Mouse (Mus musculus): ENCODE measurements around the gene Zfp446. TPM values are rescaled to one million over a fixed set of nuclear protein-coding genes. Genes with fewer than 3 reads are reported as not detected.
A peak's percentile ranks its signal among the peaks of the same experiment; 100 is the strongest.

The Zfp446 gene
- polyA plus RNA-seq, 1 experiment from 2014 or later, result 2.5 TPM

DNA sequence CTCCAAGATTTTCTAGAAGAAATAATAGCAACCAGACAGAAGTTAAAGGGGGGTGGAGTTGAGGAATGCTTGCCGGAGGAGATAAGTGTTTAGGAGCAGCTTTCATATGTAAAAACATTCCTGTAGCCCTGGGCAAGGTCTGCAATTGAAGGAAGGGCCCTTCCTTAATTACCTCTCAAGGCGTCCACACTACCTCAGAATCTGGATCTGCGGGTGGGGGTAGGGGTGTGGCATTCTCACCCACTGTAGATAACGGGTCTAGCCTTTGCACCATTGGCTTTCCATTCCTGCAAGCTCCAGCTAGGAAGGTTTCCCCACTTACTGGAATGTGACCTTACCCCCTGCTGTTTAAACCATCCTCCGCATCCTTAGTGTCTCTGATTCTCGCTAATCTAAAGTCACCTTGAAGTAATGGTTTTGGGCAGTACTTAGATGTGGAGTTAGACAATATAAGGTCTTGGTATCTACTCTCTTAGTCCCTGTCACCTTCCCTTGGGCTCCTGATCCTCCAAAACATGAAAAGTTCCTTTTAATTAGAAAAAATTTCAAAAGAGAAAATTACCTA lies 36.7 kb downstream of the Zfp446 start:
- no peak for ATAC-seq
- Histone ChIP-seq H3K27ac (ENCODE audit: low read depth, low read length) (no peak overlapping the region), H3K4me3 (ENCODE audit: low read depth, low read length) (no peak overlapping the region)

DNA sequence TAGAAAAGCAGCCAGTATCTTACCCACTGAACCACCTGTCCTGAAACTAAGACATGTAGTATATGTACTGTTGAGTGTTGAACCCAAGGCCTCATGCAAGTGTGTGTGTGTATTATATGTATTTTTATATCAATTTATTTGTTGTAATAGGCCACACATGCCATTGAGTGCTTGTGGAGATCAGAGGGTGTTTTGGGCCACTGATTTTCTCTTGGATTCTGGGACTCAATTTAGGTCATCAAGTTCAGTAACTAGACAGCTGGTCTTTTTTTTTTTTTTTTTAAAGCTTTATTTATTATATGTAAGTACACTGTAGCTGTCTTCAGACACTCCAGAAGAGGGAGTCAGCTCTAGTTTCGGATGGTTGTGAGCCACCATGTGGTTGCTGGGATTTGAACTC lies 37.6 kb downstream of the Zfp446 start:
- ATAC-seq, result no peak
- Histone ChIP-seq H3K9ac (ENCODE audit: low read depth, low read length) (no peak overlapping the region), H3K27ac (ENCODE audit: low read depth, low read length) (no peak overlapping the region), H3K9me3 (ENCODE audit: control insufficient read depth) (no peaks in the 10 kb centered on the region), H3K27me3 (replicated peaks; ENCODE audit: control insufficient read depth, insufficient read depth, low read length) (no peaks in the 10 kb centered on the region), H3K4me2 (replicated peaks; ENCODE audit: low read depth) (no peak overlapping the region), H3K36me3 (ENCODE audit: control insufficient read depth, insufficient read depth) (no peaks in the 10 kb centered on the region), H3K4me1 (replicated peaks; ENCODE audit: control insufficient read depth, insufficient read depth, low read length) (no peaks in the 10 kb centered on the region), H3K4me3 (ENCODE audit: low read depth, low read length) (no peak overlapping the region)
- 75% methylated on average over 1 of the region's 1 CpGs for WGBS
- TF ChIP-seq CTCF (IDR thresholded peaks at IDR 0.05; ENCODE audit: low read depth), result no peak

More for the DNA sequence above, 36.7 kb downstream of the Zfp446 start:
- Histone ChIP-seq H3K9ac (ENCODE audit: low read depth, low read length) (no peak overlapping the region), H3K27me3 (replicated peaks; ENCODE audit: control insufficient read depth, insufficient read depth, low read length) (no peaks in the 10 kb centered on the region), H3K9me3 (ENCODE audit: control insufficient read depth) (no peaks in the 10 kb centered on the region), H3K36me3 (ENCODE audit: control insufficient read depth, insufficient read depth) (no peaks in the 10 kb centered on the region), H3K4me1 (replicated peaks; ENCODE audit: control insufficient read depth, insufficient read depth, low read length) (no peaks in the 10 kb centered on the region), H3K4me2 (replicated peaks; ENCODE audit: low read depth) (no peak overlapping the region)
- WGBS, result 28% methylated on average over 6 of the region's 6 CpGs
- no peak for TF ChIP-seq CTCF (IDR thresholded peaks at IDR 0.05; ENCODE audit: low read depth)

DNA sequence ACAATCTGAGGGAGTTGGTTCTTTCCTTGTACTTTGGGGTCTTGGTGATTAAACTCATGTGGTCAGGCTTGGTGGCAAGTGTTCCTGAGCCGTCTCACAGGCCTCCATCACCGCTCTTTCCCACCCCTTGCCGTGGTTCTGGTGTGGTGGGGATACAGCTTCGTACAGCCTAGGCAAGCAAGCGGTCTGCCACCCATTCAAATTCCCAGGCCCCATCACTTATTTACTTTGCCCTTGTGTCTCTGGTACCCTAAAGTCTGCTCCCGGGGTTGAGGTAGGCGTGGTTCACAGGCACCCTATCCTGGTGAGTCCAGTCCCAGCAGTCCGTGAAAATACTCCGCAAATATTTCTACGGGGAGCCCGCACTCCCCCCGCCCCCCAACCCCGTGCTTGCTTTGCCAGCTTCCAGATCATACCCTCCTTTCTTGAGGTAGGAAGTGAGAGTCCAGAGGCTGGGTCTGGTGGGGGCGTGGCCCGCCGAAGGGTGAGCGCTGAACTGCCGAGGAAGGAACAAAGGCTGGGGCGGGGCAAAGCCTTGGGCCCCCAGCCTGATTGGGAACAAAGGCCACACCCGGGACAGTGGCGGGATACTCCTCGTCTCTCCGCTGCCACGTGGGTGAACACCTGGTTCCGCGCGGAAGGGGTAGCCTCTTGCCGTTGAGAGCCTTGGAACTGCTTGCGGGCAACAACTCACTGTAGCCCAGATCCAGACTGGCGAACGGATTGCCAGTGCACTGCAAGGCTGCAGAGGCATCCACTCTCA lies 45.3 kb downstream of the Zfp446 start:
- Histone ChIP-seq H3K27me3 (replicated peaks; ENCODE audit: control insufficient read depth, insufficient read depth, low read length) (no peaks in the 10 kb centered on the region), H3K27ac (ENCODE audit: low read depth, low read length) (no peak overlapping the region), H3K4me3 (ENCODE audit: low read depth, low read length) (peak overlapping the region; percentile 73), H3K36me3 (ENCODE audit: control insufficient read depth, insufficient read depth) (peaks cover 12% of the 10 kb centered on the region), H3K9me3 (ENCODE audit: control insufficient read depth) (no peaks in the 10 kb centered on the region), H3K4me2 (replicated peaks; ENCODE audit: low read depth) (peak overlapping the region; percentile 82), H3K4me1 (replicated peaks; ENCODE audit: control insufficient read depth, insufficient read depth, low read length) (no peaks in the 10 kb centered on the region), H3K9ac (ENCODE audit: low read depth, low read length) (peak overlapping the region; percentile 83; the same call in 1 of the 2 replicates)
- TF ChIP-seq CTCF (IDR thresholded peaks at IDR 0.05; ENCODE audit: low read depth), result no peak
- WGBS, result 5% methylated on average over 31 of the region's 31 CpGs
- peak; percentile 64 for ATAC-seq

DNA sequence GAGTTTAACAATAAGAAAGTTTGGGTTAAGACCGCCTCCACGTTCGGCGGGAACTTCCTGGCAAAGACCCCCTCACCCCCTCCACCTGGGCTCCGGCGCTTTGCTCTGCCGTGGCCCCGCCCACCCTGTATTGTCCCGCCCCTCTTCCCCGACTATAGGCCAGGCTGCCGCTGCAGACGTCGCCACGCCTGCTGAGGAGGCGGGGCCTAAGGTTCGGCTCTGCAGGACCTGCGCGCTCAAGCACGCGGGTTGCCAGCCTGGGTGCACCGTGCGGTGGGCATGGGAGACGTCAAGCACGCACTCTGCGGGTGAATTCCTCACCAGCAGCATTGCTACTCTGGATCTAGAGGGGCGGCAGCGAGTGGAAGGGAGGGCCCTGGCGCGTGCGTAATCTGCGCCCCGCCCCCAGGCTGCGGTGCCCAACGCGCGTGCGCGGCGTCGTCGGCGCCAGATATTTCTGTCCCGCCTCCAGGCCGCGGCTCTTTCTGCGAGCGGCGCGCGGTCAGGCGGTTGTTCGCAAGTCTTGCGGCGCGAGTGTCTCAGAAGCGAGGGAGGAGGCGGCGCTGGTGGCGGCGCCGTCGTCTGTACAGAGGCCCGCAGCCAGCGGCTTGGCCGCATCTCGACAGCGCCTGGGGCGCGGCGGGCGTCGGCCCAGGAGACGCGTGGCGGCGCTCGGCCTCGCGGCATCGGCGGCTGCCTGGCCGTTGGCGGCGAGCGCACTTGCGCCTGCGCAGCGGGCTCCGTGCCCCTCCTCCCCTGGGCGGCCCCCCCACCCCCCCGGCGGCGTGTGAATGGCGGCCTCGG lies 46.5 kb downstream of the Zfp446 start:
- peak; percentile 16 for TF ChIP-seq CTCF (IDR thresholded peaks at IDR 0.05; ENCODE audit: low read depth)
- under 1% methylated on average over 79 of the region's 95 CpGs for WGBS
- peak; percentile 83 for ATAC-seq
- Histone ChIP-seq H3K4me2 (replicated peaks; ENCODE audit: low read depth) (peak overlapping the region; percentile 82), H3K27ac (ENCODE audit: low read depth, low read length) (peak overlapping the region; percentile 97), H3K36me3 (ENCODE audit: control insufficient read depth, insufficient read depth) (peaks cover 24% of the 10 kb centered on the region), H3K27me3 (replicated peaks; ENCODE audit: control insufficient read depth, insufficient read depth, low read length) (no peaks in the 10 kb centered on the region), H3K4me1 (replicated peaks; ENCODE audit: control insufficient read depth, insufficient read depth, low read length) (no peaks in the 10 kb centered on the region), H3K9me3 (ENCODE audit: control insufficient read depth) (no peaks in the 10 kb centered on the region), H3K9ac (ENCODE audit: low read depth, low read length) (peak overlapping the region; percentile 83), H3K4me3 (ENCODE audit: low read depth, low read length) (peak overlapping the region; percentile 73)

DNA sequence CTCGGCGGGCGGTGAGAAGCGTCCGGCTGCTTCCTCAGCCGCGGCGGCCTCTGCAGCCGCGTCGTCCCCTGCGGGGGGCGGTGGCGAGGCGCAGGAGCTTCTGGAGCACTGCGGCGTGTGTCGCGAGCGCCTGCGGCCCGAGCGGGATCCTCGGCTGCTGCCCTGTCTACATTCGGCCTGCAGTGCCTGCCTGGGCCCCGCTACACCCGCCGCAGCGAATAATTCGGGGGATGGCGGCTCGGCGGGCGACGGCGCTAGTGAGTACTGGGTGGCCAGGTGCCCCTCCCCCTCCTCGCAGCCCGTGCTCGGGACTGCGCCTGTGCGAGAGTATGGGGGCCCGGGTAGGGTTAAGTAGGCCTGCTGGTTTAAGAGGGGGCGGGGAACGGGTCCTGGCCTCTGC lies 47.2 kb downstream of the Zfp446 start:
- Histone ChIP-seq H3K4me3 (ENCODE audit: low read depth, low read length) (peak overlapping the region; percentile 73), H3K9me3 (ENCODE audit: control insufficient read depth) (no peaks in the 10 kb centered on the region), H3K4me1 (replicated peaks; ENCODE audit: control insufficient read depth, insufficient read depth, low read length) (no peaks in the 10 kb centered on the region), H3K27ac (ENCODE audit: low read depth, low read length) (peak overlapping the region; percentile 97), H3K9ac (ENCODE audit: low read depth, low read length) (peak overlapping the region; percentile 83), H3K36me3 (ENCODE audit: control insufficient read depth, insufficient read depth) (peaks cover 31% of the 10 kb centered on the region), H3K4me2 (replicated peaks; ENCODE audit: low read depth) (peak overlapping the region; percentile 82), H3K27me3 (replicated peaks; ENCODE audit: control insufficient read depth, insufficient read depth, low read length) (no peaks in the 10 kb centered on the region)
- WGBS, result under 1% methylated on average over 27 of the region's 44 CpGs
- ATAC-seq, result peak; percentile 35
- peak; percentile 63 for TF ChIP-seq CTCF (IDR thresholded peaks at IDR 0.05; ENCODE audit: low read depth)

DNA sequence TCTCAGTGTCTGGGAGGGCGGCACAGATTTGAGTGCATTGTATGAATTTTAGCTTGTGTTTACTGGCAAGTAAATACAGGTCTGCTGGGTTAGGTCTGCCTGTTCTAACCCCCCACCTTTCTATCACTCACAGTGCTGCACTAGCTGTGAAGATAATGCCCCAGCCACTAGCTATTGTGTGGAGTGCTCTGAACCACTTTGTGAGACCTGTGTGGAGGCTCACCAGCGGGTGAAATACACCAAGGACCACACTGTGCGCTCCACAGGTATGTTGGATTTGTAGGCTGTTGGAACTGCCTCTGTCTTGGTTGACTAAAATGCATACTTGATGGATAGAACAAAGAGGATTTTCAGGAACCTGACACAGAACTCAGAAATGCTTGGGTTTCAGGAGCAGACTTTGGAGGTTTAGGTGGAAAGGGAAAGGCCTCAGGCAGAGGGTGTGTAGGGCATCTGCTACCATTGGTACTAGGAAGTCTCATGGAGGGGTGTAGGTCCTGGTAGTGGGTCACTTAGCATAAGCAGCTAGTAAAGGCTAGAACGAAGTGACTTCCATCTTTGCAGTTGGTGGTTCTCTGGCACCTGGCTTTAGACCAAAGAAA lies 48.0 kb downstream of the Zfp446 start:
- peak overlapping the region; percentile 82 for H3K4me2 ChIP-seq (replicated peaks; ENCODE audit: low read depth)
- H3K9ac ChIP-seq (ENCODE audit: low read depth, low read length), result peak overlapping the region; percentile 83; the same call in 1 of the 2 replicates
- no peaks in the 10 kb centered on the region for H3K27me3 ChIP-seq (replicated peaks; ENCODE audit: control insufficient read depth, insufficient read depth, low read length)
- 16% methylated on average over 4 of the region's 4 CpGs for WGBS
- no peak for TF ChIP-seq CTCF (IDR thresholded peaks at IDR 0.05; ENCODE audit: low read depth)
- no peak overlapping the region for H3K27ac ChIP-seq (ENCODE audit: low read depth, low read length)
- ATAC-seq, result no peak
- H3K4me1 ChIP-seq (replicated peaks; ENCODE audit: control insufficient read depth, insufficient read depth, low read length), result no peaks in the 10 kb centered on the region
- H3K36me3 ChIP-seq (ENCODE audit: control insufficient read depth, insufficient read depth), result peaks cover 39% of the 10 kb centered on the region
- no peaks in the 10 kb centered on the region for H3K9me3 ChIP-seq (ENCODE audit: control insufficient read depth)
- peak overlapping the region; percentile 73 for H3K4me3 ChIP-seq (ENCODE audit: low read depth, low read length)

Measured in intestine, postnatal 0 days (tissue).